Mouse (Mus musculus) limb, embryonic 10.5 days (tissue): ENCODE results near the gene Gucd1. TPM values are rescaled to one million over a fixed set of nuclear protein-coding genes. Genes with fewer than 3 reads are reported as not detected.

Experiments used
- DNase-seq: peaks from one replicate; pipeline ENCODE4 v3.0.0-alpha.2; 2017; ENCODE audit warnings: low spot score
- H3K27ac ChIP-seq: fragments of 300-500 bp; sonication (generic); 2 replicates; pipeline ENCODE4 v1.5.1; 2016; ENCODE audit warnings: mild to moderate bottlenecking
- H3K27me3 ChIP-seq: fragments of 300-500 bp; sonication (generic); 2 replicates; pipeline ENCODE4 v1.6.1; 2016; ENCODE audit warnings: low read depth, mild to moderate bottlenecking; ENCODE audit not compliant: poor library complexity, severe bottlenecking
- H3K36me3 ChIP-seq: fragments of 300-500 bp; sonication (generic); 2 replicates; pipeline ENCODE4 v1.6.1; 2016; ENCODE audit warnings: mild to moderate bottlenecking, moderate library complexity
- H3K4me1 ChIP-seq: fragments of 300-500 bp; sonication (generic); 2 replicates; pipeline ENCODE4 v1.6.1; 2016
- H3K4me3 ChIP-seq: fragments of 300-500 bp; sonication (generic); 2 replicates; pipeline ENCODE4 v1.5.1; 2016; ENCODE audit warnings: mild to moderate bottlenecking, moderate library complexity
- H3K9me3 ChIP-seq: fragments of 300-500 bp; sonication (generic); replicated peaks from 2 replicates; pipeline ENCODE4 v1.6.1; 2016; ENCODE audit warnings: mild to moderate bottlenecking
- WGBS: fragments of 180-500 bp; shearing (Covaris S2); methylation state at CpG from one replicate; pipeline ENCODE4 v1.1.7; 2016; 5-methylcytosine and 5-hydroxymethylcytosine counted together
- polyA plus RNA-seq: library from polyadenylated mRNA; unstranded; fragments of >200 nt; fragmentation: Nextera tagmentation; extraction: Ambion mirVana; gene quantifications from 2 replicates; pipeline ENCODE4 v1.2.1, GENCODE M21; 2016

The Gucd1 gene
- polyA plus RNA-seq, 1 experiment from 2014 or later, result 32.3 TPM

- H3K27ac ChIP-seq, result no peak overlapping the region
Measured at GRCm38 (mm10) chr10:75445030-75445429, 72.7 kb downstream of the Gucd1 start.

GRCm38 (mm10) chr10:75444111-75444826 is 73.5 kb downstream of the Gucd1 start:
- Histone ChIP-seq H3K9me3 (no peaks in the 10 kb centered on the region), H3K36me3 (no peaks in the 10 kb centered on the region), H3K4me1 (peaks cover 19% of the 10 kb centered on the region), H3K27ac (no peak overlapping the region), H3K27me3 (0 out of 2 replicates have a peak, but pooled peaks cover 2% of the 10 kb centered on the region), H3K4me3 (no peak overlapping the region)
- WGBS, result 73% methylated on average over 19 of the region's 19 CpGs
- DNase-seq, result no peak

More at GRCm38 (mm10) chr10:75445030-75445429, 72.7 kb downstream of the Gucd1 start:
- H3K27me3 ChIP-seq, result 0 out of 2 replicates have a peak, but pooled peaks cover 2% of the 10 kb centered on the region
- no peak for DNase-seq
- no peaks in the 10 kb centered on the region for H3K9me3 ChIP-seq
- peaks cover 24% of the 10 kb centered on the region for H3K4me1 ChIP-seq
- 66% methylated on average over 8 of the region's 8 CpGs for WGBS
- no peak overlapping the region for H3K4me3 ChIP-seq
- H3K36me3 ChIP-seq, result no peaks in the 10 kb centered on the region

- no peaks in the 10 kb centered on the region for H3K36me3 ChIP-seq
- no peak overlapping the region for H3K4me3 ChIP-seq
- H3K4me1 ChIP-seq, result peaks cover 19% of the 10 kb centered on the region
- no peak overlapping the region for H3K27ac ChIP-seq
- 89% methylated on average over 4 of the region's 4 CpGs for WGBS
- DNase-seq, result no peak
- 0 out of 2 replicates have a peak, but pooled peaks cover 2% of the 10 kb centered on the region for H3K27me3 ChIP-seq
- H3K9me3 ChIP-seq, result no peaks in the 10 kb centered on the region
Measured at GRCm38 (mm10) chr10:75443017-75443416, 74.8 kb downstream of the Gucd1 start.

GRCm38 (mm10) chr10:75441800-75442199 is 76.0 kb downstream of the Gucd1 start:
- H3K9me3 ChIP-seq, result no peaks in the 10 kb centered on the region
- H3K4me3 ChIP-seq, result no peak overlapping the region
- no peaks in the 10 kb centered on the region for H3K36me3 ChIP-seq
- no peak for DNase-seq
- 86% methylated on average over 4 of the region's 4 CpGs for WGBS
- no peak overlapping the region for H3K27ac ChIP-seq
- H3K27me3 ChIP-seq, result 0 out of 2 replicates have a peak, but pooled peaks cover 2% of the 10 kb centered on the region
- peaks cover 16% of the 10 kb centered on the region for H3K4me1 ChIP-seq

DNA sequence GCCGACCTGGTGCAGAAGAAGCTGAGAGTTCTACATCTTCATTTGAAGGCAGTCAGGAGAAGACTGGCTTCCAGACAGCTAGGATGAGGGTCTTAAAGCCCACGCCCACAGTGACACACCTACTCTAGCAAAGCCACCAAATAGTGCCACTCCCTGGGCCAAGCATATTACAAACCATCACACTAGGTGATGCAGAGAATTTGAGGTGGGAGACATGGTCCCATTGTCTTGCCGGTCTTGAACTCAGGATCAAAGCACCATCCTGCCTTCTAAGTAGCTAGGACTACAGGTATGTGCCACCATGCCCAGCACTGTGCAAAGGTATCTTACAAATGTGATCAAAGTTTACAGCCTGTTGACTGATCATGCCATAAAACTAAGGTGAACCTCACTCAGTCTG is 77.0 kb downstream of the Gucd1 start:
- WGBS, result 88% methylated on average over 3 of the region's 3 CpGs
- Histone ChIP-seq H3K27me3 (no peaks in the 10 kb centered on the region), H3K9me3 (no peaks in the 10 kb centered on the region), H3K4me1 (peaks cover 13% of the 10 kb centered on the region), H3K36me3 (no peaks in the 10 kb centered on the region), H3K4me3 (no peak overlapping the region), H3K27ac (no peak overlapping the region)
- no peak for DNase-seq

DNA sequence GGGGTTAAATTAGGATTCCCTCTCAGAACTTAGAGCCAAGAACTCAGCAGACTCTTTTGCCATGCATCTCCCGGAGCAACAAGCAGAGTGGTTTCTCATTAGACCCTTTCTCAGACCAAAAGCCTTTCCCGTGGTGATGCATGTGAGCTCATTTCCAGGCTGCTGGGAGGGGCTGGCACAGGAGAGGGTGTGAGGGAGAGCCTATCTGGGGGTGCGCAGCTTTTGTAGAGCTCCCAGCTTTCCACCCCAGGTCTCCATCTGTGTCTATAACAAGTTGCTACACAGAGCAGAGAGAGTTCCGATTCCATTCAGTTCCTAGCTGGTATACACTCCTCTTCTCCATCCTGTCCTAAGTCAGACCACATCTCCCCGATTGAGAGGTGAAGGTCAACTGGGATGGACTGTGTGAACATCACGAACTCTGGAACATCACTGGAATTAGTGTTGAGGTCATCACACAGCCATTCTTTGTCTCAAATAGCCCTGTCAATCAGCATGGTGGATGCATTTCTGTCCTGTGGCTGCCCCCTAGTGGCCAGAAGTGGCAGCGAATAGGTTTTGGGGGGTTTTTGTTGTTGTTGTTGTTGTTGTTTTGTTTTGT is 78.5 kb downstream of the Gucd1 start:
- peak; percentile 60 for DNase-seq
- Histone ChIP-seq H3K36me3 (no peaks in the 10 kb centered on the region), H3K27ac (0 out of 2 replicates have a peak overlapping the region, but pooled peaks have one; percentile 6), H3K4me3 (no peak overlapping the region), H3K9me3 (no peaks in the 10 kb centered on the region), H3K4me1 (peaks cover 4% of the 10 kb centered on the region), H3K27me3 (no peaks in the 10 kb centered on the region)
- WGBS, result 58% methylated on average over 7 of the region's 7 CpGs

GRCm38 (mm10) chr10:75438132-75438810 is 79.5 kb downstream of the Gucd1 start:
- Histone ChIP-seq H3K27me3 (no peaks in the 10 kb centered on the region), H3K9me3 (no peaks in the 10 kb centered on the region), H3K4me3 (no peak overlapping the region), H3K4me1 (no peaks in the 10 kb centered on the region), H3K27ac (peak overlapping the region; percentile 20; the same call in 1 of the 2 replicates), H3K36me3 (no peaks in the 10 kb centered on the region)
- 80% methylated on average over 13 of the region's 13 CpGs for WGBS
- no peak for DNase-seq

DNA sequence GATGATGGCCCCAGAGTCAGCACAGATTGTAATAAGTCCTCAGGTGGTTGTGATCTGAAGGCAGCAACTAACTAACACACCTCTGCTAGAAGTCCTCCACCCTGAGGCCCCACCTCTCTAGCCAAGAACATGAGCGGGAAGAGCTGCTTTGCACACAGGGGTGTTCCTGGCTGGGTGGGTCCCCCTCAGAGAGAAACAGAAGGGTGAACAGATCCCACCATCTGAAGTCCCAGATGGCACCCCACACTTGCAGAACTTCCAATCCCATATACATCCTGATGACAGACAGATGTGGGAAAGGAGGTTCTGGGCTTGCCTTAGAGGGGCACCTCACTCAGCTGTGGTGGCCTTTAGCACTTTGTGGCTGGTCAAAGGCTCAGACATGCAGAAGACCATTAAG is 80.5 kb downstream of the Gucd1 start:
- 84% methylated on average over 1 of the region's 1 CpGs for WGBS
- Histone ChIP-seq H3K36me3 (no peaks in the 10 kb centered on the region), H3K9me3 (no peaks in the 10 kb centered on the region), H3K4me1 (no peaks in the 10 kb centered on the region), H3K27ac (no peak overlapping the region), H3K4me3 (no peak overlapping the region), H3K27me3 (no peaks in the 10 kb centered on the region)
- DNase-seq, result no peak

GRCm38 (mm10) chr10:75436604-75437217 is 81.1 kb downstream of the Gucd1 start:
- Histone ChIP-seq H3K9me3 (no peaks in the 10 kb centered on the region), H3K4me1 (no peaks in the 10 kb centered on the region), H3K27me3 (no peaks in the 10 kb centered on the region), H3K4me3 (no peak overlapping the region), H3K27ac (no peak overlapping the region), H3K36me3 (no peaks in the 10 kb centered on the region)
- DNase-seq, result peak; percentile 81
- 23% methylated on average over 3 of the region's 3 CpGs for WGBS

- 88% methylated on average over 6 of the region's 6 CpGs for WGBS
- Histone ChIP-seq H3K4me1 (no peaks in the 10 kb centered on the region), H3K27me3 (no peaks in the 10 kb centered on the region), H3K4me3 (no peak overlapping the region), H3K27ac (no peak overlapping the region), H3K9me3 (no peaks in the 10 kb centered on the region), H3K36me3 (no peaks in the 10 kb centered on the region)
- no peak for DNase-seq
Measured at GRCm38 (mm10) chr10:75430633-75431032, 87.1 kb downstream of the Gucd1 start.

- H3K4me3 ChIP-seq, result no peak overlapping the region
- H3K9me3 ChIP-seq, result no peaks in the 10 kb centered on the region
- 94% methylated on average over 5 of the region's 5 CpGs for WGBS
- no peaks in the 10 kb centered on the region for H3K36me3 ChIP-seq
- H3K27ac ChIP-seq, result no peak overlapping the region
- no peak for DNase-seq
- H3K4me1 ChIP-seq, result no peaks in the 10 kb centered on the region
- H3K27me3 ChIP-seq, result no peaks in the 10 kb centered on the region
Measured at GRCm38 (mm10) chr10:75430147-75430537, 87.6 kb downstream of the Gucd1 start.

DNA sequence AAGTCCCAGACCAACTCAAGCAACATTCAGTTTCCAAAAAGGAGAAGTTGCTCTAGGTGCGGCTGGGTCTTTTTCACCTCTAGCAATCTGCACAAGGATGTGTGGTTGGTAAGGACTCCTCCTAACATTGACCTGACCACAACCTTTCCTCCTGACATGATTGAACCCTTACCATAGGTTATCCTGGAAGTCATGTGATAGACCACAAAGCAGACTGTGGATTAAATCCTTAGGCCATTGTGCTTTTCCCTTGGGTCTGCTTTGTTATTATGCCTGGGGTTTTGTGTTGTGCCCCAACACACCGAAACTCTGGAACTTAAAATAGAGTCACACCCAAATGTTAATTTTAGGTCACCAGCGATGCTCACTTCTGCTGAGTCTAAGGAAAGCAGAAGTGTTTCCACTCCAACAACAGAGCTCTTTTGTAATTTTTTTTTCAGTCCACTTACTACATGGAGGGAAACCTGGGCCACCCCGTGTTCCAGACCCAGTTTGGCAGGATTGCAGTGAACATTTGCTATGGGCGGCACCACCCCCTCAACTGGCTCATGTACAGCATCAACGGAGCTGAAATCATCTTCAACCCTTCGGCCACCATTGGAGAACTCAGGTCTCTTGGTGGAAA is 88.1 kb downstream of the Gucd1 start:
- 91% methylated on average over 7 of the region's 7 CpGs for WGBS
- Histone ChIP-seq H3K9me3 (no peaks in the 10 kb centered on the region), H3K27me3 (no peaks in the 10 kb centered on the region), H3K4me3 (no peak overlapping the region), H3K4me1 (no peaks in the 10 kb centered on the region), H3K27ac (no peak overlapping the region), H3K36me3 (no peaks in the 10 kb centered on the region)
- no peak for DNase-seq
